23 mouse cellular contexts compared by ENCODE assay signal in the genomic region with DNA sequence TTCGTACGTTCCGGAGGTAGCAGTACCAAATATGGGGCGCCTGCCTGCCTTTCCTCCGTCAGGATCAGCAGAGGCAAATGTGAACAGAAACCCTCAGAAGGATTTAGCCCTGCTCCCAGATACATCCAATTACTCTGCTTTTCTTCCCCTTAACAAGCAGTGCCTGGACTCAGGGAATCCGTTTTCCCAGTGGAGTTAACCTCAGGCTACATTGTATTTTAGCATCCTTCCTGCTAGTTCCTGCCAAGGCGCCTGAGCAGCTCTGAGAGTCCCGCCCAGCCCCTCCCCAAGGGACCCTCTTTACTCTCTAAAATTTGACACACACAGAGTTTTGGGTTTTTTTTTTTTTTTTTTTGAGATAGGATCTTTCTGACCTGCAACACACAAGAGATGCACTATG. TPM values are rescaled to one million over a fixed set of nuclear protein-coding genes. Genes with fewer than 3 reads are reported as not detected.
DNase-seq lines count a peak whose midpoint lies in the region; ATAC-seq and TF ChIP-seq lines count a peak whose summit lies in the region.
"Had no signal": no experiment of that assay in that cellular context is flagged by ENCODE, and none has a peak within 500 bp of the region (broad histone marks: within the 10 kb centered on the region; RNA-seq: fewer than 3 reads in every experiment).

No protein-coding gene starts in this region.

- H3K4me1 ChIP-seq in heart, adult 2 months (ENCODE audit: control insufficient read depth, insufficient read depth, low read length), result peaks cover 3% of the 10 kb centered on the region; the same call in 1 of the 2 replicates
- no peaks in the 10 kb centered on the region for H3K4me1 ChIP-seq in lung, adult 2 months (ENCODE audit: control insufficient read depth, insufficient read depth, low read length)
- no peaks in the 10 kb centered on the region for H3K4me1 ChIP-seq in midbrain, embryonic 16.5 days (ENCODE audit: control insufficient read depth, insufficient read depth, low read length)
- H3K4me1 ChIP-seq in hindbrain, embryonic 12.5 days, result no peaks in the 10 kb centered on the region
- H3K4me1 ChIP-seq: lung, embryonic 15.5 days had no signal

- ATAC-seq in midbrain, embryonic 16.5 days, result peak; percentile 17; the same call in 1 of the 2 replicates
- no peak for ATAC-seq in hindbrain, embryonic 12.5 days (ENCODE audit: low FRiP score)
- ATAC-seq: forebrain, postnatal 0 days; hindbrain, postnatal 0 days; liver, embryonic 12.5 days had no signal

- H3K27ac ChIP-seq in heart, adult 2 months, result peak overlapping the region; percentile 2; the same call in 1 of the 2 replicates
- H3K27ac ChIP-seq in midbrain, embryonic 16.5 days (ENCODE audit: low read length), result peak overlapping the region; percentile 48; the same call in 1 of the 2 replicates
- no peak overlapping the region for H3K27ac ChIP-seq in hindbrain, embryonic 12.5 days
- H3K27ac ChIP-seq: embryonic facial prominence, embryonic 13.5 days; hindbrain, postnatal 0 days; left cerebral cortex, adult 2 months; liver, embryonic 12.5 days; lung, embryonic 15.5 days had no signal

- no peaks in the 10 kb centered on the region for H3K36me3 ChIP-seq in heart, adult 2 months (ENCODE audit: control insufficient read depth, insufficient read depth, low read length)
- H3K36me3 ChIP-seq in midbrain, embryonic 16.5 days (ENCODE audit: control insufficient read depth, insufficient read depth, low read length), result no peaks in the 10 kb centered on the region
- H3K36me3 ChIP-seq in hindbrain, embryonic 12.5 days, result no peaks in the 10 kb centered on the region
- H3K36me3 ChIP-seq: embryonic facial prominence, embryonic 13.5 days; heart, embryonic 12.5 days; liver, embryonic 12.5 days; lung, embryonic 15.5 days had no signal

- H3K4me2 ChIP-seq in midbrain, embryonic 16.5 days (ENCODE audit: low read length), result no peak overlapping the region
- no peak overlapping the region for H3K4me2 ChIP-seq in hindbrain, embryonic 12.5 days (replicated peaks)
- H3K4me2 ChIP-seq: embryonic facial prominence, embryonic 13.5 days; heart, embryonic 12.5 days; liver, embryonic 12.5 days; lung, embryonic 15.5 days had no signal

- no peak for DNase-seq in heart, adult 2 months
- DNase-seq in heart, postnatal 4 days, result no peak
- DNase-seq in lung, adult 2 months, result no peak
- no peak for DNase-seq in lung, postnatal 10 days
- DNase-seq in brain, embryonic 14.5 days (ENCODE audit: low read depth), result peak; percentile 37
- no peak for DNase-seq in layer of hippocampus, adult 8-10 months (ENCODE audit: low spot score in 2 of 2)
- DNase-seq: B cell, adult 2 months; cerebellum, adult 9-10 months; forebrain, postnatal 0 days; kidney, adult 9 months; kidney, postnatal 25 days; layer of hippocampus, adult 9-11 months; left cerebral cortex, postnatal 4 days had no signal

- no peaks in the 10 kb centered on the region for H3K9me3 ChIP-seq in midbrain, embryonic 16.5 days (replicated peaks; ENCODE audit: control insufficient read depth, low read length, poor library complexity, severe bottlenecking)
- no peaks in the 10 kb centered on the region for H3K9me3 ChIP-seq in hindbrain, embryonic 12.5 days (replicated peaks)
- H3K9me3 ChIP-seq: embryonic facial prominence, embryonic 13.5 days; heart, embryonic 12.5 days; liver, embryonic 12.5 days; lung, embryonic 15.5 days had no signal

- intact Hi-C loops in heart, adult 2 months (cut with DNase I), result no loop called here

- no peak overlapping the region for H3K9ac ChIP-seq in heart, adult 2 months (ENCODE audit: low read depth, low read length)
- H3K9ac ChIP-seq in midbrain, embryonic 16.5 days (ENCODE audit: low read depth, low read length), result no peak overlapping the region
- H3K9ac ChIP-seq in hindbrain, embryonic 12.5 days, result no peak overlapping the region
- H3K9ac ChIP-seq: embryonic facial prominence, embryonic 13.5 days; forebrain, postnatal 0 days; heart, embryonic 12.5 days; liver, embryonic 12.5 days; lung, embryonic 15.5 days had no signal

- H3K27me3 ChIP-seq in heart, adult 2 months (ENCODE audit: control insufficient read depth, insufficient read depth, low read length), result no peaks in the 10 kb centered on the region
- no peaks in the 10 kb centered on the region for H3K27me3 ChIP-seq in midbrain, embryonic 16.5 days (ENCODE audit: control insufficient read depth, insufficient read depth, low read depth, low read length)
- no peaks in the 10 kb centered on the region for H3K27me3 ChIP-seq in hindbrain, embryonic 12.5 days
- H3K27me3 ChIP-seq: embryonic facial prominence, embryonic 13.5 days; lung, embryonic 15.5 days had no signal

- TF ChIP-seq CTCF in heart, adult 2 months (IDR thresholded peaks at IDR 0.05), result no peak
- TF ChIP-seq CTCF in lung, adult 2 months (IDR thresholded peaks at IDR 0.05; ENCODE audit: insufficient read depth, low read length), result no peak
- no peak for TF ChIP-seq CTCF in brain, embryonic 14.5 days (IDR thresholded peaks at IDR 0.05; ENCODE audit: borderline replicate concordance, extremely low read depth, insufficient read depth, insufficient read length)

- H3K79me2 ChIP-seq in heart, adult 2 months (replicated peaks; ENCODE audit: control insufficient read depth, insufficient read depth, low read length), result no peaks in the 10 kb centered on the region

- no peak overlapping the region for H3K4me3 ChIP-seq in heart, adult 2 months
- peak overlapping the region; percentile 37 for H3K4me3 ChIP-seq in lung, adult 2 months (replicated peaks; ENCODE audit: extremely low read depth, low read depth, low read length)
- no peak overlapping the region for H3K4me3 ChIP-seq in midbrain, embryonic 16.5 days (ENCODE audit: low read depth, low read length)
- H3K4me3 ChIP-seq in hindbrain, embryonic 12.5 days, result no peak overlapping the region
- H3K4me3 ChIP-seq: embryonic facial prominence, embryonic 13.5 days; heart, embryonic 12.5 days; left cerebral cortex, adult 2 months; liver, embryonic 12.5 days; lung, embryonic 15.5 days had no signal

- TF ChIP-seq POLR2A in heart, adult 2 months (IDR thresholded peaks at IDR 0.05; ENCODE audit: insufficient read depth, low read depth, low read length), result no peak
- TF ChIP-seq POLR2A in lung, adult 2 months (IDR thresholded peaks at IDR 0.05; ENCODE audit: borderline replicate concordance, extremely low read depth, low read depth, low read length), result no peak
- TF ChIP-seq POLR2A in brain, embryonic 14.5 days (IDR thresholded peaks at IDR 0.05; ENCODE audit: borderline replicate concordance, extremely low read depth, insufficient read depth, insufficient read length, poor library complexity, severe bottlenecking), result no peak

- no peak for TF ChIP-seq EP300 in heart, adult 2 months (IDR thresholded peaks at IDR 0.05; ENCODE audit: insufficient read depth, low read depth, low read length)

- WGBS in heart, adult 2 months, result 50% methylated on average over 8 of the region's 8 CpGs
- WGBS in lung, adult 2 months, result 69% methylated on average over 8 of the region's 8 CpGs
- 51% methylated on average over 8 of the region's 8 CpGs for WGBS in midbrain, embryonic 16.5 days
- WGBS in hindbrain, embryonic 12.5 days, result 66% methylated on average over 8 of the region's 8 CpGs

RNA-seq across cellular contexts. Expression of a gene that starts 11.1 kb away (rescaled TPM):
- total RNA-seq in heart, adult 2 months (2021), result 1 to 10 TPM; 3.6 to 4.2 TPM
- polyA plus RNA-seq in heart, adult 2 months (2012; rRNA removed), result 9.6 and 11.1 TPM in 2 replicates
- total RNA-seq in heart, postnatal 4 days (2021), result 1 to 10 TPM; 2.5 to 2.6 TPM
- polyA plus RNA-seq in lung, adult 2 months (2012; rRNA removed), result 59.1 and 61.6 TPM in 2 replicates
- 3.2 and 3.6 TPM in 2 replicates for polyA plus RNA-seq in brain, embryonic 14.5 days (2012; rRNA removed)
- polyA plus RNA-seq in midbrain, embryonic 16.5 days (2015; fragmentation: Nextera tagmentation; extraction: Ambion mirVana), result 2.8 and 3.0 TPM in 2 replicates
- total RNA-seq in layer of hippocampus, adult 8-10 months (2022), result 1 to 10 TPM; 3.1 to 8.7 (median 6.5) TPM
- 2.8 and 3.1 TPM in 2 replicates for polyA plus RNA-seq in hindbrain, embryonic 12.5 days (2016; fragmentation: Nextera tagmentation; extraction: Ambion mirVana)
- total RNA-seq: hematopoietic stem cell, adult 5-6 weeks had no signal

RNA-seq across cellular contexts. Expression of a gene that starts 31.5 kb away (rescaled TPM):
- total RNA-seq in heart, adult 2 months (2021), result 10 to 100 TPM; 26.2 to 28.4 TPM
- 23.4 and 28.9 TPM in 2 replicates for polyA plus RNA-seq in heart, adult 2 months (2012; rRNA removed)
- total RNA-seq in heart, postnatal 4 days (2021), result 10 to 100 TPM; 37.0 to 38.4 TPM
- 56.6 and 59.0 TPM in 2 replicates for polyA plus RNA-seq in lung, adult 2 months (2012; rRNA removed)
- polyA plus RNA-seq in brain, embryonic 14.5 days (2012; rRNA removed), result 20.8 and 30.3 TPM in 2 replicates
- polyA plus RNA-seq in midbrain, embryonic 16.5 days (2015; fragmentation: Nextera tagmentation; extraction: Ambion mirVana), result 13.8 and 17.6 TPM in 2 replicates
- 100 to 1,000 TPM; 149 to 173 (median 162) TPM for total RNA-seq in layer of hippocampus, adult 8-10 months (2022)
- polyA plus RNA-seq in hindbrain, embryonic 12.5 days (2016; fragmentation: Nextera tagmentation; extraction: Ambion mirVana), result 9.1 and 9.6 TPM in 2 replicates

RNA-seq across cellular contexts. Expression of a gene that starts 49.3 kb away (rescaled TPM):
- 10 to 100 TPM; 22.3 to 32.6 TPM for total RNA-seq in heart, adult 2 months (2021)
- polyA plus RNA-seq in heart, adult 2 months (2012; rRNA removed), result 40.4 and 46.8 TPM in 2 replicates
- 10 to 100 TPM; 10.6 to 12.2 TPM for total RNA-seq in heart, postnatal 4 days (2021)
- polyA plus RNA-seq in lung, adult 2 months (2012; rRNA removed), result 25.0 and 25.2 TPM in 2 replicates
- 0.09 and 0.34 TPM in 2 replicates for polyA plus RNA-seq in brain, embryonic 14.5 days (2012; rRNA removed)
- 0.21 and 0.22 TPM in 2 replicates for polyA plus RNA-seq in midbrain, embryonic 16.5 days (2015; fragmentation: Nextera tagmentation; extraction: Ambion mirVana)
- total RNA-seq in layer of hippocampus, adult 8-10 months (2022), result 1 to 10 TPM in 2 of 4 experiments, under 1 TPM in 2; 0.60 to 4.5 (median 1.9) TPM
- 0.61 and 0.77 TPM in 2 replicates for polyA plus RNA-seq in hindbrain, embryonic 12.5 days (2016; fragmentation: Nextera tagmentation; extraction: Ambion mirVana)
- polyA plus RNA-seq: neural tube, embryonic 14.5 days had no signal

Comparison
In these comparisons a context has a peak if more than half of its experiments do, and no peak if none do; other contexts are left out.
1. RNA of a gene that starts 49.3 kb away (polyA plus RNA-seq): 40.4 to 46.8 TPM in heart, adult 2 months and 25.0 to 25.2 TPM in lung, adult 2 months; 0.61 to 0.77 TPM in hindbrain, embryonic 12.5 days, 0.09 to 0.34 TPM in brain, embryonic 14.5 days and 0.21 to 0.22 TPM in midbrain, embryonic 16.5 days; every median in the first group is over 10 times any median in the second.